Comparison of ENCODE assay signal across 31 mouse cellular contexts in genomic region chr2:70595896-70596295, GRCm38 (mm10). TPM values are rescaled to one million over a fixed set of nuclear protein-coding genes. Genes with fewer than 3 reads are reported as not detected.
DNase-seq lines count a peak whose midpoint lies in the region; ATAC-seq and TF ChIP-seq lines count a peak whose summit lies in the region.
"Had no signal": no experiment of that assay in that cellular context is flagged by ENCODE, and none has a peak within 500 bp of the region (broad histone marks: within the 10 kb centered on the region; RNA-seq: fewer than 3 reads in every experiment).

No protein-coding gene starts in this region.

- peaks cover 14% of the 10 kb centered on the region for H3K36me3 ChIP-seq in forebrain, embryonic 16.5 days (ENCODE audit: control insufficient read depth, insufficient read depth)
- H3K36me3 ChIP-seq in forebrain, embryonic 11.5 days (ENCODE audit: control insufficient read depth, insufficient read depth, low read length) = no peaks in the 10 kb centered on the region
- no peaks in the 10 kb centered on the region for H3K36me3 ChIP-seq in hindbrain, postnatal 0 days (ENCODE audit: insufficient read depth, low read length)
- H3K36me3 ChIP-seq in hindbrain, embryonic 14.5 days (replicated peaks; ENCODE audit: control insufficient read depth, insufficient read depth) = peaks cover 86% of the 10 kb centered on the region
- H3K36me3 ChIP-seq: embryonic facial prominence, embryonic 10.5 days; embryonic facial prominence, embryonic 13.5 days; G1E; heart, embryonic 10.5 days; heart, embryonic 13.5 days; intestine, embryonic 15.5 days had no signal

- DNase-seq in cerebellum, postnatal 14 days = peak; percentile 29 to 34
- no peak for DNase-seq in cerebellum, adult 9-11 months
- no peak for DNase-seq in forebrain, embryonic 11.5 days (ENCODE audit: low spot score)
- peak; percentile 33 for DNase-seq in hindbrain, postnatal 0 days (ENCODE audit: low spot score)
- no peak for DNase-seq in hindbrain, embryonic 14.5 days (ENCODE audit: low spot score)
- no peak for DNase-seq in kidney, adult 11 months
- DNase-seq: adrenal gland, postnatal 10 days; adrenal gland, postnatal 36 days; B cell, adult 2 months; cerebellum, adult 11-12 months; cerebellum, adult 8-10 months; cerebellum, postnatal 36 days; embryo, embryonic 11 days; gastrocnemius, adult 2 months; gastrocnemius, postnatal 14 days; heart, adult 18-20 months; heart, postnatal 14 days; heart, postnatal 4 days; kidney, adult 18-20 months; kidney, adult 9 months had no signal

- WGBS in forebrain, embryonic 16.5 days = 73% methylated on average over 2 of the region's 2 CpGs
- 82% methylated on average over 2 of the region's 2 CpGs for WGBS in forebrain, embryonic 11.5 days
- 62% methylated on average over 2 of the region's 2 CpGs for WGBS in hindbrain, postnatal 0 days
- WGBS in hindbrain, embryonic 14.5 days = 82% methylated on average over 2 of the region's 2 CpGs

- H3K27me3 ChIP-seq in forebrain, embryonic 16.5 days (replicated peaks; ENCODE audit: control insufficient read depth, insufficient read depth, low read length) = no peaks in the 10 kb centered on the region
- no peaks in the 10 kb centered on the region for H3K27me3 ChIP-seq in forebrain, embryonic 11.5 days (ENCODE audit: control insufficient read depth, insufficient read depth, low read length)
- no peaks in the 10 kb centered on the region for H3K27me3 ChIP-seq in hindbrain, postnatal 0 days (ENCODE audit: insufficient read depth, low read length)
- H3K27me3 ChIP-seq in hindbrain, embryonic 14.5 days (ENCODE audit: control insufficient read depth, insufficient read depth, low read length) = no peaks in the 10 kb centered on the region
- H3K27me3 ChIP-seq: CH12.LX; embryonic facial prominence, embryonic 13.5 days; heart, embryonic 13.5 days; hindbrain, embryonic 15.5 days; intestine, embryonic 15.5 days; Patski had no signal

- peak; percentile 31; the same call in 1 of the 2 replicates for ATAC-seq in forebrain, embryonic 16.5 days
- no peak for ATAC-seq in forebrain, embryonic 11.5 days (replicated peaks; ENCODE audit: low FRiP score)
- no peak for ATAC-seq in hindbrain, postnatal 0 days
- no peak for ATAC-seq in hindbrain, embryonic 14.5 days (ENCODE audit: low FRiP score)
- ATAC-seq: intestine, embryonic 15.5 days; Patski had no signal

- no peak for TF ChIP-seq CTCF in hindbrain, postnatal 0 days (IDR thresholded peaks at IDR 0.05; ENCODE audit: low read depth)

- no peak overlapping the region for H3K9ac ChIP-seq in forebrain, embryonic 16.5 days (replicated peaks; ENCODE audit: low read depth, low read length)
- no peak overlapping the region for H3K9ac ChIP-seq in forebrain, embryonic 11.5 days (ENCODE audit: low read length)
- no peak overlapping the region for H3K9ac ChIP-seq in hindbrain, postnatal 0 days (replicated peaks; ENCODE audit: low read length)
- H3K9ac ChIP-seq in hindbrain, embryonic 14.5 days = no peak overlapping the region
- H3K9ac ChIP-seq: embryonic facial prominence, embryonic 13.5 days; heart, embryonic 13.5 days; hindbrain, embryonic 15.5 days; intestine, embryonic 15.5 days had no signal

- H3K27ac ChIP-seq in forebrain, embryonic 16.5 days (ENCODE audit: low read length) = no peak overlapping the region
- no peak overlapping the region for H3K27ac ChIP-seq in forebrain, embryonic 11.5 days (ENCODE audit: low read depth, low read length)
- no peak overlapping the region for H3K27ac ChIP-seq in hindbrain, postnatal 0 days
- no peak overlapping the region for H3K27ac ChIP-seq in hindbrain, embryonic 14.5 days
- H3K27ac ChIP-seq: embryonic facial prominence, embryonic 10.5 days; embryonic facial prominence, embryonic 13.5 days; gastrocnemius, adult 2 months; heart, embryonic 10.5 days; heart, embryonic 13.5 days; hindbrain, embryonic 15.5 days; intestine, embryonic 15.5 days had no signal

- H3K4me3 ChIP-seq in forebrain, embryonic 16.5 days (replicated peaks; ENCODE audit: low read length) = no peak overlapping the region
- H3K4me3 ChIP-seq in forebrain, embryonic 11.5 days (ENCODE audit: low read depth, low read length) = no peak overlapping the region
- H3K4me3 ChIP-seq in hindbrain, postnatal 0 days (ENCODE audit: low read length) = no peak overlapping the region
- no peak overlapping the region for H3K4me3 ChIP-seq in hindbrain, embryonic 14.5 days (replicated peaks; ENCODE audit: low read length)
- H3K4me3 ChIP-seq: embryonic facial prominence, embryonic 10.5 days; embryonic facial prominence, embryonic 13.5 days; erythroblast, embryonic 14.5 days; gastrocnemius, adult 2 months; heart, embryonic 10.5 days; heart, embryonic 13.5 days; hindbrain, embryonic 15.5 days; intestine, embryonic 15.5 days had no signal

- H3K9me3 ChIP-seq in forebrain, embryonic 16.5 days (ENCODE audit: control insufficient read depth, low read length) = no peaks in the 10 kb centered on the region
- no peaks in the 10 kb centered on the region for H3K9me3 ChIP-seq in forebrain, embryonic 11.5 days (ENCODE audit: control insufficient read depth, low read length)
- H3K9me3 ChIP-seq in hindbrain, postnatal 0 days (ENCODE audit: low read length) = no peaks in the 10 kb centered on the region
- H3K9me3 ChIP-seq in hindbrain, embryonic 14.5 days (ENCODE audit: control insufficient read depth, low read length) = no peaks in the 10 kb centered on the region
- H3K9me3 ChIP-seq: embryonic facial prominence, embryonic 10.5 days; embryonic facial prominence, embryonic 13.5 days; G1E; heart, embryonic 10.5 days; heart, embryonic 13.5 days; hindbrain, embryonic 15.5 days; intestine, embryonic 15.5 days had no signal

- no peaks in the 10 kb centered on the region for H3K4me1 ChIP-seq in forebrain, embryonic 16.5 days (replicated peaks; ENCODE audit: control insufficient read depth, insufficient read depth, low read length)
- H3K4me1 ChIP-seq in forebrain, embryonic 11.5 days (replicated peaks; ENCODE audit: control insufficient read depth, insufficient read depth, low read length) = no peaks in the 10 kb centered on the region
- H3K4me1 ChIP-seq in hindbrain, postnatal 0 days (ENCODE audit: insufficient read depth, low read length) = no peaks in the 10 kb centered on the region
- 0 out of 2 replicates have a peak, but pooled peaks cover 10% of the 10 kb centered on the region for H3K4me1 ChIP-seq in hindbrain, embryonic 14.5 days (replicated peaks; ENCODE audit: control insufficient read depth, insufficient read depth, low read length)
- H3K4me1 ChIP-seq: embryonic facial prominence, embryonic 13.5 days; heart, embryonic 10.5 days; heart, embryonic 13.5 days; intestine, embryonic 15.5 days had no signal

- H3K4me2 ChIP-seq in forebrain, embryonic 16.5 days (ENCODE audit: low read length) = no peak overlapping the region
- no peak overlapping the region for H3K4me2 ChIP-seq in forebrain, embryonic 11.5 days (ENCODE audit: low read depth, low read length, severe bottlenecking)
- H3K4me2 ChIP-seq in hindbrain, postnatal 0 days (ENCODE audit: low read depth, low read length) = no peak overlapping the region
- H3K4me2 ChIP-seq in hindbrain, embryonic 14.5 days (replicated peaks) = no peak overlapping the region
- H3K4me2 ChIP-seq: embryonic facial prominence, embryonic 13.5 days; heart, embryonic 13.5 days; hindbrain, embryonic 15.5 days; intestine, embryonic 15.5 days had no signal

RNA-seq across cellular contexts. Expression of gene Gad1, which starts 43.0 kb away (rescaled TPM):
- polyA plus RNA-seq in forebrain, embryonic 16.5 days (2015; fragmentation: Nextera tagmentation; extraction: Ambion mirVana) = 77.5 and 96.0 TPM in 2 replicates
- 14.2 and 17.2 TPM in 2 replicates for polyA plus RNA-seq in forebrain, embryonic 11.5 days (2014; fragmentation: Nextera tagmentation; extraction: Ambion mirVana)
- 106 and 113 TPM in 2 replicates for total RNA-seq in hindbrain, postnatal 0 days (2014; rRNA removed)
- 108 and 113 TPM in 2 replicates for polyA plus RNA-seq in hindbrain, postnatal 0 days (2015; fragmentation: Nextera tagmentation; extraction: Ambion mirVana)
- polyA plus RNA-seq in hindbrain, embryonic 14.5 days (2014; fragmentation: Nextera tagmentation; extraction: Ambion mirVana) = 89.8 and 119 TPM in 2 replicates
- polyA plus RNA-seq: erythroblast, embryonic 14.5 days; G1E had no signal

Comparison
In these comparisons a context has a peak if more than half of its experiments do, and no peak if none do; other contexts are left out.
1. DNase-seq: peak in cerebellum, postnatal 14 days (2 of 2) and hindbrain, postnatal 0 days (single experiment); none in cerebellum, adult 9-11 months (single experiment), forebrain, embryonic 11.5 days (single experiment), hindbrain, embryonic 14.5 days (single experiment) and kidney, adult 11 months (single experiment).